Mouse (Mus musculus) heart, embryonic 15.5 days (tissue): ENCODE measurements around the gene Olfr67. TPM values are rescaled to one million over a fixed set of nuclear protein-coding genes. Genes with fewer than 3 reads are reported as not detected.
"Not testable (repeated sequence)": the region's sequence is repeated elsewhere in the genome, so short reads cannot be mapped to it uniquely, and the experiment has no call there.

Experiments used
- ATAC-seq: fragments of 200-750 bp; cut with Nextera tagmentation; replicated peaks from 2 replicates; pipeline ENCODE4 v1.8.0; 2017; ENCODE audit warnings: low read depth, moderate TSS enrichment; ENCODE audit not compliant: insufficient number of reproducible peaks, insufficient read depth, low FRiP score
- H3K27ac ChIP-seq: fragments of 300-500 bp; sonication (generic); 2 replicates; pipeline ENCODE4 v1.5.1; 2015; ENCODE audit warnings: mild to moderate bottlenecking, inconsistent platforms
- H3K27me3 ChIP-seq: fragments of 300-500 bp; sonication (generic); 2 replicates; pipeline ENCODE4 v1.6.1; 2015; ENCODE audit warnings: inconsistent platforms
- H3K36me3 ChIP-seq: fragments of 300-500 bp; sonication (generic); 2 replicates; pipeline ENCODE4 v1.6.1; 2015; ENCODE audit warnings: mild to moderate bottlenecking, inconsistent platforms
- H3K4me1 ChIP-seq: fragments of 300-500 bp; sonication (generic); replicated peaks from 2 replicates; pipeline ENCODE4 v1.6.1; 2015; ENCODE audit warnings: inconsistent platforms
- H3K4me2 ChIP-seq: fragments of 300-500 bp; sonication (generic); 2 replicates; pipeline ENCODE4 v1.6.1; 2015; ENCODE audit warnings: inconsistent platforms, mild to moderate bottlenecking, moderate library complexity
- H3K4me3 ChIP-seq: fragments of 300-500 bp; sonication (generic); 2 replicates; pipeline ENCODE4 v1.5.1; 2015; ENCODE audit warnings: mild to moderate bottlenecking, inconsistent platforms
- H3K9ac ChIP-seq: fragments of 300-500 bp; sonication (generic); 2 replicates; pipeline ENCODE4 v1.6.1; 2015; ENCODE audit warnings: mild to moderate bottlenecking, inconsistent platforms
- H3K9me3 ChIP-seq: fragments of 300-500 bp; sonication (generic); replicated peaks from 2 replicates; pipeline ENCODE4 v1.6.1; 2016; ENCODE audit warnings: inconsistent platforms
- WGBS: fragments of 180-500 bp; shearing (Covaris S2); methylation state at CpG from one replicate; pipeline ENCODE4 v1.1.7; 2015; ENCODE audit warnings: mixed read lengths; 5-methylcytosine and 5-hydroxymethylcytosine counted together
- polyA plus RNA-seq: library from polyadenylated mRNA; unstranded; fragments of >200 nt; fragmentation: Nextera tagmentation; extraction: Ambion mirVana; gene quantifications from 2 replicates; pipeline ENCODE4 v1.2.1, GENCODE M21; 2015

Olfr67 gene
- polyA plus RNA-seq, 1 experiment from 2014 or later = not detected

GRCm38 (mm10) chr7:103811223-103811845 is 19.7 kb upstream of the Olfr67 start:
- no peaks in the 10 kb centered on the region for H3K27me3 ChIP-seq
- ATAC-seq = no peak
- H3K9me3 ChIP-seq = no peaks in the 10 kb centered on the region
- no peak overlapping the region for H3K27ac ChIP-seq
- H3K9ac ChIP-seq = no peak overlapping the region
- no peak overlapping the region for H3K4me3 ChIP-seq
- H3K4me2 ChIP-seq = no peak overlapping the region
- H3K36me3 ChIP-seq = no peaks in the 10 kb centered on the region
- WGBS = 52% methylated on average over 1 of the region's 1 CpGs
- no peaks in the 10 kb centered on the region for H3K4me1 ChIP-seq

- H3K4me1 ChIP-seq = no peaks in the 10 kb centered on the region
- WGBS = 70% methylated on average over 3 of the region's 3 CpGs
- no peak overlapping the region for H3K4me2 ChIP-seq
- H3K4me3 ChIP-seq = no peak overlapping the region
- no peaks in the 10 kb centered on the region for H3K27me3 ChIP-seq
- no peaks in the 10 kb centered on the region for H3K9me3 ChIP-seq
- no peak overlapping the region for H3K27ac ChIP-seq
- ATAC-seq = no peak
- H3K36me3 ChIP-seq = no peaks in the 10 kb centered on the region
- no peak overlapping the region for H3K9ac ChIP-seq
Measured at GRCm38 (mm10) chr7:103810746-103811145, 19.1 kb upstream of the Olfr67 start.

- Histone ChIP-seq H3K4me1 (no peaks in the 10 kb centered on the region), H3K4me3 (no peak overlapping the region), H3K36me3 (no peaks in the 10 kb centered on the region), H3K27ac (no peak overlapping the region), H3K9me3 (no peaks in the 10 kb centered on the region), H3K27me3 (no peaks in the 10 kb centered on the region), H3K9ac (no peak overlapping the region), H3K4me2 (no peak overlapping the region)
- ATAC-seq = no peak
- WGBS = 71% methylated on average over 1 of the region's 1 CpGs
Measured at GRCm38 (mm10) chr7:103810296-103810695, 18.7 kb upstream of the Olfr67 start.

- Histone ChIP-seq H3K27me3 (no peaks in the 10 kb centered on the region), H3K4me1 (no peaks in the 10 kb centered on the region), H3K36me3 (no peaks in the 10 kb centered on the region), H3K4me3 (no peak overlapping the region), H3K9ac (no peak overlapping the region), H3K9me3 (no peaks in the 10 kb centered on the region), H3K4me2 (no peak overlapping the region), H3K27ac (no peak overlapping the region)
- ATAC-seq = no peak
- WGBS = 43% methylated on average over 1 of the region's 1 CpGs
Measured at GRCm38 (mm10) chr7:103809801-103810155, 18.2 kb upstream of the Olfr67 start.

- H3K27ac ChIP-seq = no peak overlapping the region
- no peaks in the 10 kb centered on the region for H3K9me3 ChIP-seq
- H3K4me2 ChIP-seq = no peak overlapping the region
- no peak for ATAC-seq
- no peak overlapping the region for H3K9ac ChIP-seq
- H3K4me3 ChIP-seq = no peak overlapping the region
- no peaks in the 10 kb centered on the region for H3K27me3 ChIP-seq
- no peaks in the 10 kb centered on the region for H3K4me1 ChIP-seq
- 31% methylated on average over 5 of the region's 5 CpGs for WGBS
- no peaks in the 10 kb centered on the region for H3K36me3 ChIP-seq
Measured at GRCm38 (mm10) chr7:103808971-103809800, 17.6 kb upstream of the Olfr67 start.

- H3K4me2 ChIP-seq, H3K4me1 ChIP-seq, H3K27me3 ChIP-seq, H3K9ac ChIP-seq, H3K4me3 ChIP-seq, ATAC-seq, H3K9me3 ChIP-seq, H3K36me3 ChIP-seq, H3K27ac ChIP-seq: not testable (repeated sequence)
- 61% methylated on average over 2 of the region's 2 CpGs for WGBS
Measured at GRCm38 (mm10) chr7:103808120-103808519, 16.5 kb upstream of the Olfr67 start.

- H3K36me3 ChIP-seq = no peaks in the 10 kb centered on the region
- no peak overlapping the region for H3K9ac ChIP-seq
- no peak for ATAC-seq
- no peaks in the 10 kb centered on the region for H3K9me3 ChIP-seq
- no peaks in the 10 kb centered on the region for H3K27me3 ChIP-seq
- H3K27ac ChIP-seq = no peak overlapping the region
- 67% methylated on average over 1 of the region's 1 CpGs for WGBS
- no peak overlapping the region for H3K4me3 ChIP-seq
- no peaks in the 10 kb centered on the region for H3K4me1 ChIP-seq
- no peak overlapping the region for H3K4me2 ChIP-seq
Measured at GRCm38 (mm10) chr7:103806856-103807255, 15.2 kb upstream of the Olfr67 start.

- no peak for ATAC-seq
- H3K4me1 ChIP-seq = no peaks in the 10 kb centered on the region
- no peaks in the 10 kb centered on the region for H3K36me3 ChIP-seq
- 15% methylated on average over 4 of the region's 4 CpGs for WGBS
- H3K4me2 ChIP-seq = no peak overlapping the region
- H3K27ac ChIP-seq = no peak overlapping the region
- no peaks in the 10 kb centered on the region for H3K27me3 ChIP-seq
- H3K9me3 ChIP-seq = no peaks in the 10 kb centered on the region
- H3K4me3 ChIP-seq = no peak overlapping the region
- H3K9ac ChIP-seq = no peak overlapping the region
Measured at GRCm38 (mm10) chr7:103792669-103793388, 1.2 kb upstream of the Olfr67 start.

- Histone ChIP-seq H3K27me3 (no peaks in the 10 kb centered on the region), H3K9ac (no peak within 1 kb of the TSS), H3K4me2 (no peak within 1 kb of the TSS), H3K4me1 (no peaks in the 10 kb centered on the region), H3K9me3 (no peaks in the 10 kb centered on the region), H3K27ac (no peak within 1 kb of the TSS), H3K4me3 (no peak within 1 kb of the TSS), H3K36me3 (no peaks in the 10 kb centered on the region)
- ATAC-seq = no peak
- WGBS = 68% methylated on average over 3 of the region's 3 CpGs
Measured at GRCm38 (mm10) chr7:103779598-103779997, 12.0 kb downstream of the Olfr67 start, which contains the start of gene Olfr68. Olfr68 (minus strand) TSS chr7:103779698.

- not testable (repeated sequence) for H3K9ac ChIP-seq, H3K27me3 ChIP-seq, ATAC-seq, H3K27ac ChIP-seq, H3K36me3 ChIP-seq, H3K9me3 ChIP-seq, H3K4me3 ChIP-seq, H3K4me2 ChIP-seq, H3K4me1 ChIP-seq
- WGBS = 56% methylated on average over 4 of the region's 4 CpGs
Measured at GRCm38 (mm10) chr7:103777652-103778051, 14.0 kb downstream of the Olfr67 start.

- 65% methylated on average over 2 of the region's 2 CpGs for WGBS
- Histone ChIP-seq H3K27ac (no peak within 1 kb of the TSS), H3K4me2 (no peak within 1 kb of the TSS), H3K36me3 (no peaks in the 10 kb centered on the region), H3K9me3 (no peaks in the 10 kb centered on the region), H3K4me3 (no peak within 1 kb of the TSS), H3K4me1 (no peaks in the 10 kb centered on the region), H3K27me3 (no peaks in the 10 kb centered on the region), H3K9ac (no peak within 1 kb of the TSS)
- ATAC-seq = no peak
Measured at GRCm38 (mm10) chr7:103771494-103771893, 20.1 kb downstream of the Olfr67 start, which contains the start of gene Olfr69. Olfr69 (minus strand) TSS chr7:103771594.
